Mouse (Mus musculus) bone marrow, adult 2 months (tissue): ENCODE measurements around the gene Cog7.

Experiments used
- CTCF ChIP-seq: fragments of 200-500 bp; IDR thresholded peaks from 2 replicates; pipeline ENCODE4 v1.5.1; 2011; ENCODE audit warnings: low read length, control low read depth; ENCODE audit not compliant: control insufficient read depth, insufficient read depth
- POLR2A ChIP-seq: fragments of 200-500 bp; IDR thresholded peaks from 2 replicates; pipeline ENCODE4 v1.6.1; 2011; ENCODE audit warnings: low read depth, mild to moderate bottlenecking, control low read depth, low read length, borderline replicate concordance; ENCODE audit not compliant: control insufficient read depth

GRCm38 (mm10) chr7:121968242-121968641, 13.3 kb downstream of the Cog7 start:
- TF ChIP-seq CTCF (no peak), POLR2A (no peak)
